Mouse (Mus musculus) cerebellum, postnatal 36 days (tissue): ENCODE data around the gene Noc3l.

ENCODE experiments used
- DNase-seq, 2 experiments: peaks; one replicate each; pipeline ENCODE4 v3.0.0; 2021 to 2022; ENCODE audit warnings: mixed read lengths in 2 of 2

The Noc3l gene

DNA sequence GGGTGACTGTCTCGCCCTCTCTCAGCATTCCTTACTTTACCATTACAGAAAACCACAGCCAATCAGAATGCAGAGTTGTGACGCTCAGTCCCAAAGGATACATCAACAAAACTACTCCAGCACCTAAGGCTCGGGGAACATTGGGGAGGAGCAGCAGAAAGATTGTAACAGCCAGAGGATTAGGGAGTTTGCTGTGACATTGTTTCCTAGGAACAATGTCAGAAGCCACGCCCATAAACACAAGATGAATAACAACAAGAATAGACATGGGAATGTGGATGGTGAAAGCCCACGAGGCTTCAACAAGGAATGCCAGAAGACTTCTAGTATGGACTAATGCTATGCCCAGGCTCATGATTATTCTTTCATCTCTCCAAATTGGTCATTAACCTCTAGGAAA lies 61.0 kb downstream of the Noc3l start:
- DNase-seq = no peak

DNA sequence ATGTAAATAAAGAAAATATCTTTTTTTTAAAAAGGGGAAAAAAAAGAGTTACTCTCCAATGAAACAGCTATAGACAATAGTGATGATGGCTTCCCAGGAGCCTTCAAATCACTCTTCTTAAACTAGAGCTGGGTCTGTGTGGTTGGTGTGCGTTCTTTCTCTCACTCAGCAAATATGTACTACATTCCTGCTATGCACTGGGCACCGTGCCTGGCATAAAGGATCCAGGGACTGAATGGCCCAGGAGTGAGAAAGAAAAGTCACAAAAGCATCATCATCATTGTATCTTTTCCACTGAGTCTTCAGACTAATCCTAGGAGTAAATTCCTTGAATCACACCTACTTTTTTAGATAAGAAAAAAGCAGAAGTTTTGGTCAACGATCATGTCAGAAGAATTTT lies 61.9 kb downstream of the Noc3l start:
- DNase-seq = no peak

DNA sequence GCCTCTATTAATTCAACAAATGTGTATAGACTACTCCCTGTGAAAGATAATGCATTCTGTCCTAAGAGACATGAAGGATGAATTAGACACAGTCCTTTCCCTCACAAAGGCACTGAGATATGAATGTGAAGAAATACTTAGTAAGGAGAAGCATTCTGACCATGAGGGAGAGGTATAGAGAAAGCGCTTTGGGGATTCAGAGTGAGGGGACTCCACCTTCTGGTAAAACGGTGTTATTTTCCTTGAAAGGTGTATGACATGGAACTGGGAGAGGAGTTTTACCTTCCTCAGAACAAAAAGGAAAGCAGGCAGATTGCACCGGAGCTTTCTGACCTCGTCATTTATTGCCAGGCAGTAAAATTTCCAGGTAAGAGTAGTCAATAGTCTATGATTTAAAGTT lies 68.8 kb downstream of the Noc3l start:
- DNase-seq = no peak

GRCm38 (mm10) chr19:38746492-38747014 lies 72.5 kb downstream of the Noc3l start:
- no peak for DNase-seq

- no peak for DNase-seq
Observed at GRCm38 (mm10) chr19:38745810-38746491, 73.1 kb downstream of the Noc3l start.

DNA sequence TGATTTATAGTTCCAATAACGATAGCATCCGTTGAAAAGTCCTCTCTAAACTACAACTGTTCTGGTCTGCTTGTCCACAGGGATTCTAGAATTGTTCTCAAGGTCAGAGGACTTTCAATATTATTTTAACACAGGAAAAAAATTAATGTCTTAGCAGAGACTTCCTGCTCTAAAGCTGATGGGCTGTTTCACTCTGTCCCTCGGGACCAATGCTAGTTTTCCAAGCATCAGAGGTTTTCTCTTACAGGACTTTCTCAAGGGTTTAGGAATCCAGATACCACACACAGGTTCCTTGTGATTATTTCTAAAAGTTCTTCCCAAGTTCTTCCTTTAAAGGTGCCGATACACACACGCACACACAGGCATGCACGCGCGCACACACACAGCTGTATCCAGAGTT lies 74.5 kb downstream of the Noc3l start:
- no peak for DNase-seq
